Mouse (Mus musculus): Measurements from ENCODE around the gene Dmpk.

Dmpk gene

GRCm38 (mm10) chr7:19094826-19095750, 11.4 kb downstream of the Dmpk start:
- CTCF ChIA-PET, result interaction anchor here (0.7 to 1.3 kb wide), 4 partner anchors 10 to 126 kb away, joined by 3 to 4 read pairs (median 3); partner anchors contain the start of gene Dmwd

DNA sequence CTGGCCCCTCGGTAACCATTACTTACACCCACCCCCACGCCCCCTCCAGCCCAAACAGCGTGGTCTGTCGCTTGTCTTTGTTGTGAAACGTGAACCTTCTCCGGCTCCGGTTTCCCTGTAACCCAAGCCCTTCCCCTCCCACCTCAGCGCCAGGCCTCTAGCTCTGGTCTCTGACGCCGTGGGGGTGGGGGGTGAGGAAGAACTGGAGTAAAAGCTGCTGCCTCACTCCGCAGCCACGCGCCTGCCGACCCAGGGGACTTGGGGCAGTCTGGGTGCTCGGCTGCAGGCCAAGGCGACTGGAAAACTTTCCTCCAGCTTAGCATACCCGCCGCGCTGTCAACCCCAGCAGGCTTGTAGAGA, 12.1 kb downstream of the Dmpk start:
- CTCF ChIA-PET, result interaction anchor here (0.7 kb wide), 1 partner anchor 127 kb away, joined by 3 read pairs; no protein-coding TSS in a partner anchor

- CTCF ChIA-PET, result interaction anchor here (0.6 kb wide), 1 partner anchor 753 kb away, joined by 5 read pairs; no protein-coding TSS in a partner anchor
These were observed 12.8 kb downstream of the Dmpk start for GRCm38 (mm10) chr7:19096421-19096976.

GRCm38 (mm10) chr7:19097217-19097616, 13.6 kb downstream of the Dmpk start:
- CTCF ChIA-PET, result interaction anchor here (0.9 kb wide), 1 partner anchor 8 kb away, joined by 4 read pairs; no protein-coding TSS in a partner anchor

GRCm38 (mm10) chr7:19097863-19098262, 14.2 kb downstream of the Dmpk start:
- CTCF ChIA-PET, result interaction anchor here (0.9 kb wide), 1 partner anchor 9 kb away, joined by 4 read pairs; no protein-coding TSS in a partner anchor

- CTCF ChIA-PET, result no interaction called here
These were observed 15.2 kb downstream of the Dmpk start for GRCm38 (mm10) chr7:19098811-19099210.

GRCm38 (mm10) chr7:19100290-19100689, 16.6 kb downstream of the Dmpk start:
- CTCF ChIA-PET, result no interaction called here

DNA sequence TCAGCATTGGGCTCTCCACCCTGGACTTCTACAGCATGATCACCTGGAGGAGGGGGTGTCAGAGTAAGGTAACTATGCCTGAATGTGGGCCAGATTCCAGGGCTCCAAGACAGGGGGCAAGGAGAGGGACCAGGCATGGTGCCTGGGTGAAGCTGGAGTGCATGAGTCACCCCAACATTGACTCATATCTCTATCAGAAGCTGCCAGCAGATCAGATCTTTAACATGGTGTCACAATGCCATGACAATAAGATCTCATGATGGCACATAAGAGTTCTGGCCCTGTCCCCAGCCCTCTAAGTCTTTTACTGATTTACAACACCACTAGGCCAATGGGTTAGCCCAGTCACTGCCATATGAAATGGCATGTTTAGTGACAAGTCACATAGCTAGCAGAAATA, 20.1 kb downstream of the Dmpk start:
- CTCF ChIA-PET, result no interaction called here

GRCm38 (mm10) chr7:19104486-19104885, 20.8 kb downstream of the Dmpk start:
- CTCF ChIA-PET, result no interaction called here

DNA sequence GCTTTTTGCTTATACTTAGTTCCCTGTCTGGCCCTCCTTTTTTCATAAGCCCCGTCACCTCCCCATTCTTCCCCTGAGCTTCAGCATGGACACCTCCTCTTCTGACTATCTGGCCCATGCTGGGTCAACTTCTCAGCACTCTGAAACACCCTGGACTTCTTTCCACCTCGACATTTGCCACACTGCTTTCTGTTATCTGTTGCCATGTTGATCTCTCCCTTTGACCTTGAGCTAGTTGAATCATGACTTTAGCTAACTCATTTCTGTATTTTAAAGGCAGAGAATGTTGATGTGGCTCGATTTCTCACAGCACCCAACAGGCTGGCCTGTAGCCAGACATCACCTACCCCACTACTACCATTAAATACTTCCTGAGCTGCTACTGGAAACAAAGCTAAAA, 23.8 kb downstream of the Dmpk start:
- CTCF ChIA-PET, result no interaction called here

- CTCF ChIA-PET, result no interaction called here
These were observed 25.9 kb downstream of the Dmpk start for GRCm38 (mm10) chr7:19109565-19109964.

GRCm38 (mm10) chr7:19118028-19118771, 34.6 kb downstream of the Dmpk start, which contains the start of gene Gm4969:
Gene Gm4969 (minus strand): TSS chr7:19118368.
- CTCF ChIA-PET, result interaction anchor here (0.6 kb wide), 1 partner anchor 43 kb away, joined by 3 read pairs; no protein-coding TSS in a partner anchor

- CTCF ChIA-PET, result no interaction called here
These were observed 35.4 kb downstream of the Dmpk start for GRCm38 (mm10) chr7:19119083-19119482.

GRCm38 (mm10) chr7:19119631-19120429, 36.2 kb downstream of the Dmpk start, which contains the start of gene Fbxo46:
Gene Fbxo46 (plus strand): TSS chr7:19119859.
- CTCF ChIA-PET, result interaction anchor here (1.4 kb wide), 1 partner anchor 32 kb away, joined by 5 read pairs; no protein-coding TSS in a partner anchor

- CTCF ChIA-PET, result no interaction called here
These were observed 38.0 kb downstream of the Dmpk start for GRCm38 (mm10) chr7:19121686-19122085.

GRCm38 (mm10) chr7:19124713-19125112, 41.1 kb downstream of the Dmpk start:
- CTCF ChIA-PET, result no interaction called here

DNA sequence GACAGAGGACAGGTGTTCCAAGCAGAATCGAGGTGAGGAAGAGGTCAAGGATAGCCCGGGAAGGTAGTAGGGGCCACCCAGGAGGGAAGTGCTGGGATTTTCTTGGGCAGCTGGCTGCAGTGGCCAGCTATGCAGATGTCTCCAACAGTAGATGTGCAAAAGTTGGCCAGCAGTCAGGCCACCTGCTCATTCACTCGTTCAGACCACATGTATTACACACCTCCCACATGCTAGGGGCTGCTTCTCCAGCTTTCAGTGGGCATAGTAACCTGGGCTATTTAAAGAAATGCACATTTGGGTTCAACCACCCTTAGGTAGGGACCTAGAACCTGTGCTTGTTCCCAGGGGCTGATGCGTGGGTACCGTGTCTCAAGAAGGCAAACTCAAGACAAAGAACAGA, 44.1 kb downstream of the Dmpk start:
- CTCF ChIA-PET, result interaction anchor here (0.6 kb wide), 1 partner anchor 10 kb away, joined by 12 read pairs; no protein-coding TSS in a partner anchor

DNA sequence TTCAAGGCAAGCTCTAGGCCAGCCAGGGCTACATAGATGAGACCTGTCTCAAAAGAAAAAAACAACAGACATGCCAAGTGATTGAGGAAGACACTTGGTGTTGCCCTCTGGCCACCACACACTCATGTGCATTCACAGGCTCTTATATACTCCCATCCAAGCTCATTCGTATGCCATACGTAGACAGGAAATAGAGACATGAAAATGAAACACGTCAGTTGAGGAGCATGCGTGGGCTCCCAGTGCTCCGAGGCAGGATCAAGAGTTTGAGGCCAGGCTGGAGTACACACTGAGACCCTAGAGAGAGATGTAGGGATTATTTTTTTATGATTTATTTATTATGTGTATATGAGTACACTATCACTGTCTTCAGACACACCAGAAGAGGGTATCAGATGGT, 45.7 kb downstream of the Dmpk start:
- CTCF ChIA-PET, result no interaction called here

- CTCF ChIA-PET, result no interaction called here
These were observed 47.0 kb downstream of the Dmpk start for GRCm38 (mm10) chr7:19130657-19131056.

DNA sequence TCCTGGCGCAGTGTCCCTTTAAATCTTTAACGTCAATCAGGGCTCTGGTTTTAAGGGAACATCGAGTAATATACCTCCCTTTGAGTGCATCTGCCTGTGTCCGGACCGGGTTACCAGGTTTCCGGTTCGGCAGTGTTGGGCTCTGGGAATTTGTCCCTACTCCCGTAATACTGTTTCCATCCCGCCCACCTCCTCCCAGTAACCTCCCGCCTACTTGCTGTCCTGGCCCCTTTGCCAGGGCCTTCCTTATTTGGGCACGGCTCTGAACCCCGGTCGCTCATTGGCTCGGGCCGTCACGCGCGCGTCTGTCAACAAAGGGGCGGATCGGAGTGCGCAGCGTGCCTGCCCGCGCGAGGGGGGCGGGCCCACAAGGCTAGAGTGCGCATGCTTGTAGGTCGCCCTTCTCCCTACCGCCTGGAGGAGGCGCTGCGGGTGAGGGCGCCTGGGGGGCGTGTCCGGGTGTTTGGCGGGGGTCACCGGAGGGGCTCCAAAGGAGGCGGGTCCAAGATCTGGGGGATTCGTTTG, 47.7 kb downstream of the Dmpk start:
- CTCF ChIA-PET, result no interaction called here

- CTCF ChIA-PET, result interaction anchor here (0.6 kb wide), 1 partner anchor 50 kb away, joined by 8 read pairs; no protein-coding TSS in a partner anchor
These were observed 52.5 kb downstream of the Dmpk start for GRCm38 (mm10) chr7:19136168-19136567.

Measured in spleen, embryonic (tissue).